8 mouse cellular contexts compared by ENCODE assay signal in genomic region chr14:103065294-103066167, GRCm38 (mm10). TPM values are rescaled to one million over a fixed set of nuclear protein-coding genes. Genes with fewer than 3 reads are reported as not detected.
A peak's percentile ranks its signal among the peaks of the same experiment; 100 is the strongest.
DNase-seq lines count a peak whose midpoint lies in the region; ATAC-seq lines count a peak whose summit lies in the region.

No protein-coding gene starts in this region.

- peaks cover 6% of the 10 kb centered on the region for H3K4me1 ChIP-seq in intestine, embryonic 16.5 days (ENCODE audit: control insufficient read depth, insufficient read depth, low read length)
- peaks cover 3% of the 10 kb centered on the region; the same call in 1 of the 2 replicates for H3K4me1 ChIP-seq in liver, embryonic 11.5 days (replicated peaks; ENCODE audit: control insufficient read depth, insufficient read depth, low read length)

- H3K4me3 ChIP-seq in intestine, embryonic 16.5 days (ENCODE audit: low read length) = no peak overlapping the region
- no peak overlapping the region for H3K4me3 ChIP-seq in liver, embryonic 11.5 days (ENCODE audit: low read depth, low read length)

- H3K4me2 ChIP-seq in intestine, embryonic 16.5 days (ENCODE audit: low read depth, low read length) = peak overlapping the region; percentile 24
- H3K4me2 ChIP-seq in liver, embryonic 11.5 days = no peak overlapping the region

- no peaks in the 10 kb centered on the region for H3K9me3 ChIP-seq in intestine, embryonic 16.5 days (ENCODE audit: control insufficient read depth, low read length)
- no peaks in the 10 kb centered on the region for H3K9me3 ChIP-seq in liver, embryonic 11.5 days (ENCODE audit: control insufficient read depth, low read length)

- 15% methylated on average over 10 of the region's 10 CpGs for WGBS in intestine, embryonic 16.5 days
- 11% methylated on average over 10 of the region's 10 CpGs for WGBS in liver, embryonic 11.5 days

- no peak overlapping the region for H3K27ac ChIP-seq in intestine, embryonic 16.5 days (ENCODE audit: low read length)
- H3K27ac ChIP-seq in liver, embryonic 11.5 days (ENCODE audit: low read depth, low read length) = no peak overlapping the region

- 0 out of 2 replicates have a peak overlapping the region, but pooled peaks have one; percentile 42 for H3K9ac ChIP-seq in intestine, embryonic 16.5 days (ENCODE audit: low read depth, low read length)
- no peak overlapping the region for H3K9ac ChIP-seq in liver, embryonic 11.5 days (ENCODE audit: low read depth, low read length)

- peak; percentile 90 for DNase-seq in A20 (ENCODE audit: low read depth, low spot score)
- DNase-seq in MN1 (ENCODE audit: low spot score) = peak; percentile 54
- DNase-seq in cerebellum, adult 8-10 months = peak; percentile 83
- peak; percentile 47 for DNase-seq in gastrocnemius, postnatal 14 days
- peak; percentile 63 for DNase-seq in liver, embryonic 11.5 days (ENCODE audit: low spot score)
- DNase-seq in retina, adult 2 months (ENCODE audit: low read depth, low spot score) = peak; percentile 62
- DNase-seq in thymus, postnatal 25 days = peak; percentile 85

- ATAC-seq in intestine, embryonic 16.5 days = no peak
- no peak for ATAC-seq in liver, embryonic 11.5 days (replicated peaks; ENCODE audit: low FRiP score)

- no peaks in the 10 kb centered on the region for H3K36me3 ChIP-seq in intestine, embryonic 16.5 days (ENCODE audit: control insufficient read depth, insufficient read depth, low read length)
- H3K36me3 ChIP-seq in liver, embryonic 11.5 days (ENCODE audit: control insufficient read depth, insufficient read depth, low read length) = no peaks in the 10 kb centered on the region

- intact Hi-C loops in gastrocnemius, postnatal 14 days (cut with DNase I; ENCODE audit: low total_unique reads) = no loop called here

- H3K27me3 ChIP-seq in intestine, embryonic 16.5 days (replicated peaks; ENCODE audit: control insufficient read depth, insufficient read depth, low read length) = no peaks in the 10 kb centered on the region
- no peaks in the 10 kb centered on the region for H3K27me3 ChIP-seq in liver, embryonic 11.5 days (replicated peaks; ENCODE audit: control insufficient read depth, insufficient read depth, low read length)

RNA-seq across cellular contexts. Expression of gene Cln5, which starts 4.5 kb away (rescaled TPM):
- total RNA-seq in gastrocnemius, postnatal 14 days (2021) = 1 to 10 TPM; 7.2 to 8.2 TPM
- polyA plus RNA-seq in intestine, embryonic 16.5 days (2015; fragmentation: Nextera tagmentation; extraction: Ambion mirVana) = 27.2 and 28.3 TPM in 2 replicates
- 29.4 and 31.8 TPM in 2 replicates for polyA plus RNA-seq in liver, embryonic 11.5 days (2014; fragmentation: Nextera tagmentation; extraction: Ambion mirVana)

RNA-seq across cellular contexts. Expression of gene Acod1, which starts 18.8 kb away (rescaled TPM):
- not detected for total RNA-seq in gastrocnemius, postnatal 14 days (2021)
- 0.05 TPM in 1 of 2 replicates, not detected in the other for polyA plus RNA-seq in intestine, embryonic 16.5 days (2015; fragmentation: Nextera tagmentation; extraction: Ambion mirVana)
- polyA plus RNA-seq in liver, embryonic 11.5 days (2014; fragmentation: Nextera tagmentation; extraction: Ambion mirVana) = 0.16 and 0.25 TPM in 2 replicates

RNA-seq across cellular contexts. Expression of gene Fbxl3, which starts 33.8 kb away (rescaled TPM):
- total RNA-seq in gastrocnemius, postnatal 14 days (2021) = 10 to 100 TPM; 33.7 to 39.5 TPM
- polyA plus RNA-seq in intestine, embryonic 16.5 days (2015; fragmentation: Nextera tagmentation; extraction: Ambion mirVana) = 19.0 and 19.4 TPM in 2 replicates
- 15.1 and 16.0 TPM in 2 replicates for polyA plus RNA-seq in liver, embryonic 11.5 days (2014; fragmentation: Nextera tagmentation; extraction: Ambion mirVana)
